Mouse (Mus musculus) CH12.LX (cell line): ENCODE measurements at regions not wholly inside any gene's neighbourhood (a gene's known extent, or its start where the extent isn't known, plus 50 kb on each side); places are given as distances from the start of the nearest gene placed in this dataset.

ENCODE experiments used
- DNase-seq: peaks from one replicate; pipeline ENCODE4 v3.0.0-alpha.2; 2013; ENCODE audit errors: extremely low read depth
- H3K27ac ChIP-seq: 2 replicates; pipeline ENCODE4 v1.5.1; 2012; ENCODE audit warnings: low read depth, mild to moderate bottlenecking, control low read depth, moderate library complexity; ENCODE audit not compliant: insufficient read depth
- H3K27me3 ChIP-seq: replicated peaks from 2 replicates; pipeline ENCODE3; 2012; ENCODE audit warnings: inconsistent platforms
- H3K36me3 ChIP-seq, 2 experiments: replicated peaks in 1 of 2; 2 replicates each; pipeline versions ENCODE3 to v1.6.1; 2012; ENCODE audit warnings: inconsistent platforms in 1 of 2, low read length in 1 of 2, mild to moderate bottlenecking in 1 of 2, mixed read lengths in 1 of 2, moderate library complexity in 1 of 2; ENCODE audit not compliant: control insufficient read depth in 1 of 2, insufficient read depth in 1 of 2
- H3K4me1 ChIP-seq, 2 experiments: 2 replicates each; pipeline ENCODE4 v1.6.1; 2012; ENCODE audit warnings: inconsistent platforms in 1 of 2, moderate library complexity in 1 of 2; ENCODE audit not compliant: insufficient read depth in 2 of 2, control insufficient read depth in 1 of 2
- H3K4me2 ChIP-seq: 2 replicates; pipeline ENCODE4 v1.6.1; 2012; ENCODE audit warnings: low read depth, mild to moderate bottlenecking, control low read depth; ENCODE audit not compliant: poor library complexity, insufficient read depth, severe bottlenecking
- H3K4me3 ChIP-seq, 3 experiments: fragments of 150-350 bp in 1 of 3; sonication (generic) in 1 of 3; replicated peaks in 1 of 3; 2 replicates each; pipeline versions ENCODE3 to v1.5.1; 2011 to 2012; ENCODE audit warnings: low read depth in 2 of 3, low read length in 2 of 3, mild to moderate bottlenecking in 2 of 3, moderate library complexity in 2 of 3, control low read depth in 1 of 3, improper control_type of control experiment in 1 of 3, inconsistent platforms in 1 of 3, mixed read lengths in 1 of 3; ENCODE audit not compliant: poor library complexity in 1 of 3
- H3K79me2 ChIP-seq: replicated peaks from 2 replicates; pipeline ENCODE4 v1.6.1; 2012; ENCODE audit warnings: mild to moderate bottlenecking, moderate library complexity; ENCODE audit not compliant: control insufficient read depth, poor library complexity, insufficient read depth, severe bottlenecking; ENCODE audit errors: extremely low read depth
- H3K9ac ChIP-seq: 2 replicates; pipeline ENCODE4 v1.6.1; 2012; ENCODE audit warnings: low read depth, mild to moderate bottlenecking, control low read depth, moderate library complexity; ENCODE audit not compliant: insufficient read depth
- H3K9me3 ChIP-seq: replicated peaks from 2 replicates; pipeline ENCODE3; 2012; ENCODE audit warnings: low read length, inconsistent platforms, mixed read lengths
- CHD1 ChIP-seq: IDR thresholded peaks from 2 replicates; pipeline ENCODE4 v1.6.1; 2012; ENCODE audit warnings: low read depth, low read length, improper control_type of control experiment, inconsistent platforms
- CHD2 ChIP-seq: IDR thresholded peaks from 2 replicates; pipeline ENCODE4 v1.6.1; 2011; ENCODE audit warnings: low read length, improper control_type of control experiment
- CTCF ChIP-seq, 2 experiments: IDR thresholded peaks in 1 of 2; conservative IDR thresholded peaks in 1 of 2; 2 replicates each; pipeline ENCODE4 v1.5.1; 2011 to 2012; ENCODE audit warnings: low read depth in 2 of 2, low read length in 2 of 2, improper control_type of control experiment in 1 of 2, inconsistent platforms in 1 of 2, mild to moderate bottlenecking in 1 of 2, moderate library complexity in 1 of 2
- E2F4 ChIP-seq: IDR thresholded peaks from 2 replicates; pipeline ENCODE4 v1.6.1; 2011; ENCODE audit warnings: low read depth, low read length, improper control_type of control experiment; ENCODE audit not compliant: insufficient replicate concordance
- ELF1 ChIP-seq: IDR thresholded peaks from 2 replicates; pipeline ENCODE4 v1.6.1; 2014; ENCODE audit warnings: low read depth, mild to moderate bottlenecking, inconsistent platforms, low read length, improper control_type of control experiment
- ETS1 ChIP-seq: conservative IDR thresholded peaks from 2 replicates; pipeline ENCODE4 v1.6.1; 2012; ENCODE audit warnings: low read depth, mild to moderate bottlenecking, inconsistent platforms, low read length, improper control_type of control experiment, moderate library complexity
- GABPA ChIP-seq: IDR thresholded peaks from 2 replicates; pipeline ENCODE4 v1.6.1; 2012; ENCODE audit warnings: low read depth, low read length, improper control_type of control experiment, inconsistent platforms; ENCODE audit not compliant: insufficient replicate concordance
- HCFC1 ChIP-seq: IDR thresholded peaks from 2 replicates; pipeline ENCODE4 v1.6.1; 2012; ENCODE audit warnings: low read depth, mild to moderate bottlenecking, inconsistent platforms, low read length, improper control_type of control experiment
- MAFK ChIP-seq: IDR thresholded peaks from 2 replicates; pipeline ENCODE4 v1.6.1; 2011; ENCODE audit warnings: low read length, improper control_type of control experiment; ENCODE audit not compliant: insufficient replicate concordance
- MAX ChIP-seq: IDR thresholded peaks from 2 replicates; pipeline ENCODE4 v1.6.1; 2011; ENCODE audit warnings: low read length, improper control_type of control experiment
- MAZ ChIP-seq: IDR thresholded peaks from 2 replicates; pipeline ENCODE4 v1.6.1; 2012; ENCODE audit warnings: low read depth, mild to moderate bottlenecking, inconsistent platforms, low read length, improper control_type of control experiment, moderate library complexity
- MEF2A ChIP-seq: IDR thresholded peaks from 2 replicates; pipeline ENCODE4 v1.6.1; 2014; ENCODE audit warnings: low read depth, mild to moderate bottlenecking, inconsistent platforms, low read length, improper control_type of control experiment, borderline replicate concordance
- MXI1 ChIP-seq: IDR thresholded peaks from 2 replicates; pipeline ENCODE4 v1.6.1; 2011; ENCODE audit warnings: mild to moderate bottlenecking, low read depth, low read length, improper control_type of control experiment
- NELFE ChIP-seq: IDR thresholded peaks from 2 replicates; pipeline ENCODE4 v1.6.1; 2011; ENCODE audit warnings: low read depth, low read length, improper control_type of control experiment
- NRF1 ChIP-seq: IDR thresholded peaks from 2 replicates; pipeline ENCODE4 v1.6.1; 2014; ENCODE audit warnings: low read depth, mild to moderate bottlenecking, inconsistent platforms, low read length, improper control_type of control experiment, moderate library complexity
- PAX5 ChIP-seq: IDR thresholded peaks from 2 replicates; pipeline ENCODE4 v1.6.1; 2012; ENCODE audit warnings: low read length, inconsistent platforms, mixed read lengths
- POLR2A ChIP-seq: IDR thresholded peaks from 2 replicates; pipeline ENCODE4 v1.6.1; 2011; ENCODE audit warnings: low read depth, mild to moderate bottlenecking, improper control_type of control experiment, low read length
- POLR2AphosphoS2 ChIP-seq: IDR thresholded peaks from 2 replicates; pipeline ENCODE4 v1.6.1; 2011; ENCODE audit warnings: low read depth, low read length, improper control_type of control experiment
- RAD21 ChIP-seq: IDR thresholded peaks from 2 replicates; pipeline ENCODE4 v1.6.1; 2011; ENCODE audit warnings: low read depth, mild to moderate bottlenecking, low read length, improper control_type of control experiment, moderate library complexity
- RCOR1 ChIP-seq: conservative IDR thresholded peaks from 2 replicates; pipeline ENCODE4 v1.6.1; 2012; ENCODE audit warnings: low read depth, mild to moderate bottlenecking, inconsistent platforms, low read length, improper control_type of control experiment
- SMC3 ChIP-seq: IDR thresholded peaks from 2 replicates; pipeline ENCODE4 v1.6.1; 2011; ENCODE audit warnings: low read depth, low read length, improper control_type of control experiment
- USF2 ChIP-seq: conservative IDR thresholded peaks from 2 replicates; pipeline ENCODE4 v1.6.1; 2011; ENCODE audit warnings: low read depth, low read length, improper control_type of control experiment
- ZC3H11A ChIP-seq: IDR thresholded peaks from 2 replicates; pipeline ENCODE4 v1.6.1; 2012; ENCODE audit warnings: low read depth, mild to moderate bottlenecking, inconsistent platforms, low read length, improper control_type of control experiment
- ZNF384 ChIP-seq: IDR thresholded peaks from 2 replicates; pipeline ENCODE4 v1.6.1; 2012; ENCODE audit warnings: low read depth, low read length, improper control_type of control experiment, inconsistent platforms
- dilution Hi-C: fragments of 300-500 bp; cut with MboI; formaldehyde crosslinking; loops from 2 replicates; pipeline ENCODE4 v1.14.3; 2020; ENCODE audit warnings: low sequenced_read_pairs; ENCODE audit not compliant: extremely low pct_unique_long_range_greater_than_20kb, extremely low pct_ligation_motif_present
- in situ Hi-C: fragments of 300-500 bp; cut with MboI; formaldehyde crosslinking; loops from 3 replicates; pipeline ENCODE4 v1.14.3; 2019; ENCODE audit warnings: low sequenced_read_pairs, low pct_ligation_motif_present, low pct_unique_long_range_greater_than_20kb, mixed read lengths

DNA sequence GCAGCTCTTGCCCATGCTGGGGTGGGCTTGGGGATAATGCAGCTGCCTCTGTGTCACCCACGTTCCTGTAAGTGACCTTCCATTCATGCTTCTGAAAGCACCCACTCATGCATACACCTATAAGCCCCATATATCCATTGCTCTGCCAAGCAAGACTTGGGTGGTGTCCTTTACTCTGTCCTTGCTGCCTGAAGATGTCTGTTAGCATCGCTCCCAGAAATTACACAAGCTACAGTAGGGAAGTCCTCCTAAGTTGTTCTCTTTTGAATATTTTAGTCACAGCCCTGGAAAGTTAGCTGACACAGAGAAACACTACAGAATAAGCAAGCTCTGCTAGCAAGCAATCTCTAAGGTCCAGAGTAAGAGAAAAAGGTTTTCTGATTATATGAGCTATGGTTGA, 129.2 kb upstream of the Lgalsl start:
- Histone ChIP-seq H3K4me1 (peaks cover 2 to 19% of the 10 kb centered on the region in 2 experiments), H3K9ac (no peak overlapping the region), H3K4me2 (no peak overlapping the region), H3K9me3 (no peaks in the 10 kb centered on the region)
- TF ChIP-seq ZNF384, result no peak
- TF ChIP-seq ETS1, result no peak
- TF ChIP-seq CTCF (conservative IDR thresholded peaks at IDR 0.05 in 1 of 2, IDR thresholded peaks at IDR 0.05 in 1 of 2; ENCODE audit: low read depth in 2 of 2, low read length in 2 of 2), result no peak
- no peak for TF ChIP-seq CHD1
- no peak for TF ChIP-seq E2F4
- TF ChIP-seq PAX5, result no peak
- no peak for TF ChIP-seq MEF2A
- TF ChIP-seq CHD2, result no peak
- TF ChIP-seq, all 38 proteins: peak for 0
- H3K79me2 ChIP-seq, result no peaks in the 10 kb centered on the region
- no peak overlapping the region for H3K4me3 ChIP-seq
- no peaks in the 10 kb centered on the region for H3K27me3 ChIP-seq
- H3K36me3 ChIP-seq, result no peaks in the 10 kb centered on the region
- no peak for DNase-seq
- in situ Hi-C loops, result no loop called here
- no peak overlapping the region for H3K27ac ChIP-seq
- dilution Hi-C loops, result no loop called here

DNA sequence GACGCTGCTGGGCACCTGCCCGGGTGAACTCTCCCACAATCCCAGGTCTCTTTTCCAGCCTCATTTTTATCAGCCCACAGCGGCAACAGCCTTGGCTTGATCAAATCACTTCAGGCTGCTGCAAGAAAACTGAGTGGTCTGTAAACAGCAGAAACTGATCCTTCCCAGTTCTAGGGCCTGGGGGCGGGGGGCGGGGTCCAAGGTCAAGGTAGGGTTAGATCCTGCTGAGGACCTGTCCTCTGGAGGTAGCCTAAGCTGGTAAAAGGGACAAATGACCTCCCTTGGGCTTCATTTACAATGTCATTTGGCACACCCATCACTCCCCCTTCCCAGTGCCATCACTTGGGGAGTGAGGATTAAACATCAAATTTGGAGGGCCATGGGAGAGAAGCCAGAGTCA, 129.9 kb upstream of the Lgalsl start:
- H3K27me3 ChIP-seq, result no peaks in the 10 kb centered on the region
- dilution Hi-C loops, result no loop called here

DNA sequence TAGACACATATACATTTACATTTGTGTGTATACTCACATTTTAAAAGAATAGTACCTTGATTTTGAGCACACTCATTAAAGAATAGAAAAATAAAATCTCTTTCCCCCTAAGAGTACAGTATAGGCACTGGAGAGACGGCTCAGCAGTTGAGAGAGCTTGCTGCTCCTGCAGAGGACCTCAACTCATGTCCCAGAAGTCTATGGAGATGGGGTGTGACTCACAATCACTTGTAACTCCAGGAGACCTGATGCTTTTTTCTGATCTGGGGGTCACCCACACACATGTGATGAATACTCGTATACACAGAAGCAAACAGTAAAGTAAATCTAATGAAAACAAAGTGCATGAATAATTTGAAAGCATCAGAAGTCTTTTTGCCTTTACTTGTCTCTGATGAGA, 129.5 kb upstream of the Peli1 start:
- Histone ChIP-seq H3K9ac (no peak overlapping the region), H3K4me2 (no peak overlapping the region), H3K4me1 (peaks cover 2 to 15% of the 10 kb centered on the region in 2 experiments), H3K27ac (no peak overlapping the region), H3K4me3 (no peak overlapping the region), H3K79me2 (no peaks in the 10 kb centered on the region)
- DNase-seq, result no peak
- in situ Hi-C loops, result no loop called here
- no peak for TF ChIP-seq RCOR1
- no peak for TF ChIP-seq NRF1
- TF ChIP-seq ZC3H11A, result no peak
- no peak for TF ChIP-seq NELFE
- TF ChIP-seq, all 38 proteins: peak for 0
- Histone ChIP-seq H3K9me3 (no peaks in the 10 kb centered on the region), H3K27me3 (no peaks in the 10 kb centered on the region), H3K36me3 (no peaks in the 10 kb centered on the region)
- dilution Hi-C loops, result no loop called here

More for the DNA sequence above, 129.9 kb upstream of the Lgalsl start:
- no peaks in the 10 kb centered on the region for H3K9me3 ChIP-seq
- in situ Hi-C loops, result no loop called here
- no peaks in the 10 kb centered on the region for H3K36me3 ChIP-seq
- H3K79me2 ChIP-seq, result no peaks in the 10 kb centered on the region
- H3K4me3 ChIP-seq, result no peak overlapping the region
- DNase-seq, result no peak
- TF ChIP-seq HCFC1, result no peak
- TF ChIP-seq SMC3, result no peak
- no peak for TF ChIP-seq POLR2AphosphoS2
- no peak for TF ChIP-seq NELFE
- TF ChIP-seq NRF1, result no peak
- no peak for TF ChIP-seq CTCF (conservative IDR thresholded peaks at IDR 0.05 in 1 of 2, IDR thresholded peaks at IDR 0.05 in 1 of 2; ENCODE audit: low read depth in 2 of 2, low read length in 2 of 2)
- TF ChIP-seq MAX, result no peak
- no peak for TF ChIP-seq USF2
- no peak for TF ChIP-seq ELF1
- no peak for TF ChIP-seq POLR2A
- TF ChIP-seq CHD2, result no peak
- TF ChIP-seq GABPA, result no peak
- no peak for TF ChIP-seq MAFK
- TF ChIP-seq RAD21, result no peak
- TF ChIP-seq E2F4, result no peak
- no peak for TF ChIP-seq MXI1
- TF ChIP-seq RCOR1, result no peak
- no peak for TF ChIP-seq MAZ
- TF ChIP-seq, all 38 proteins: peak for 0
- Histone ChIP-seq H3K4me1 (peaks cover 2 to 15% of the 10 kb centered on the region in 2 experiments), H3K27ac (no peak overlapping the region), H3K4me2 (no peak overlapping the region), H3K9ac (no peak overlapping the region)
